Mouse (Mus musculus) erythroblast, embryonic 14.5 days (primary cell): ENCODE data around the gene Pqbp1.

Experiments
- GATA1 ChIP-seq: IDR thresholded peaks from 2 replicates; pipeline ENCODE4 v1.6.1; 2012; ENCODE audit warnings: low read length, inconsistent platforms, mixed read lengths
- TAL1 ChIP-seq: IDR thresholded peaks from 3 replicates; pipeline ENCODE4 v1.6.1; 2012; ENCODE audit warnings: low read length, inconsistent platforms, mixed read lengths

DNA sequence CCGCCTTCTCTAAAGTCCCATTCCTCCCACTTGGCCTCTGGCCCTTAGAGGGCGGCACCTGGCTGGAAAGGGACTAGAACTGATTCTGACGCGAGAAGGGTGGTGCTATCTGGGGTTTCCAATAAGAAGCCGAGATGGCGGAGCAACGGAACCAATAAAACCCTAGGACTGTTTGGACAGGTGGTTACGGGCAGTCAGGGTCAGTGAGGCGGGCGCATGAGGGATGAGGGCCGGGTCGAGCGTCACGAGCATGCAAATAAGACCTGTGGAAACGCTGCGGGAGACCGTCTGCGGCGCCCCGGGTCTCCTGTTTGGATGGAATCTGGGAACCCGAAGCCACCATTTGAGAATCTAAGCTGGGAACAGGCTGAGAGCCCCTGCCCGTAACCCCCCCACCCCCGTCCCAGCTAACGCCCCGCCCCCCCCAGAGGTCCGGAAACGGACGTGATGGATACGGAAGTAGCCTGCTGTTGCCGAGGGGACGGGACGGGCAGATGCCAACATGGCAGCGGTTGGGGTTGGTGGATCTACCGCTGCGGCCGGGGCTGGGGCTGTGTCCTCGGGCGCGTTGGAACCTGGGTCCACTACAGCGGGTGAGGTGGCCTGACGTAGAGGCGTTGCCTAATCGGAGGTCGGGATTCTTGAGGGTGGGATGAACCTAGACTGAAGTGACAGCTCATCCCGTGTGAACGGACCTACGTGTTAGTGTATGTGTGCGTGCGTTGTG is 15.1 kb downstream of the Pqbp1 start, which contains the start of gene Slc35a2:
- TF ChIP-seq GATA1 (no peak), TAL1 (no peak)
